Mouse (Mus musculus) WW6 (cell line): Measurements from ENCODE around the gene Slc48a1.

ENCODE experiments used
- DNase-seq: peaks from one replicate; pipeline ENCODE4 v3.0.0-alpha.2; 2013; ENCODE audit warnings: low read depth, low spot score

Gene Slc48a1

GRCm38 (mm10) chr15:97781961-97782748 lies 3.8 kb downstream of the Slc48a1 start:
- no peak for DNase-seq

GRCm38 (mm10) chr15:97782749-97783105 lies 4.4 kb downstream of the Slc48a1 start:
- no peak for DNase-seq

GRCm38 (mm10) chr15:97784092-97784559 lies 5.8 kb downstream of the Slc48a1 start:
- DNase-seq = peak; percentile 67

GRCm38 (mm10) chr15:97784561-97785161 lies 6.3 kb downstream of the Slc48a1 start:
- no peak for DNase-seq

GRCm38 (mm10) chr15:97785731-97786411 lies 7.6 kb downstream of the Slc48a1 start:
- DNase-seq = no peak

GRCm38 (mm10) chr15:97786412-97787112 lies 8.2 kb downstream of the Slc48a1 start:
- DNase-seq = no peak

- DNase-seq = no peak
Observed at GRCm38 (mm10) chr15:97787148-97787798, 9.0 kb downstream of the Slc48a1 start.

- DNase-seq = no peak
Observed at GRCm38 (mm10) chr15:97787799-97788667, 9.7 kb downstream of the Slc48a1 start.

- no peak for DNase-seq
Observed at GRCm38 (mm10) chr15:97788821-97789220, 10.5 kb downstream of the Slc48a1 start.

- no peak for DNase-seq
Observed at GRCm38 (mm10) chr15:97789761-97790505, 11.6 kb downstream of the Slc48a1 start.

- no peak for DNase-seq
Observed at GRCm38 (mm10) chr15:97791126-97791700, 12.9 kb downstream of the Slc48a1 start.

- no peak for DNase-seq
Observed at GRCm38 (mm10) chr15:97793386-97794153, 15.2 kb downstream of the Slc48a1 start.

- DNase-seq = no peak
Observed at GRCm38 (mm10) chr15:97794268-97794667, 15.9 kb downstream of the Slc48a1 start.

GRCm38 (mm10) chr15:97795559-97796235 lies 17.4 kb downstream of the Slc48a1 start:
- no peak for DNase-seq

GRCm38 (mm10) chr15:97796674-97797310 lies 18.5 kb downstream of the Slc48a1 start:
- no peak for DNase-seq

GRCm38 (mm10) chr15:97798134-97798533 lies 19.8 kb downstream of the Slc48a1 start:
- DNase-seq = no peak

- DNase-seq = no peak
Observed at GRCm38 (mm10) chr15:97799446-97799845, 21.1 kb downstream of the Slc48a1 start.

- no peak for DNase-seq
Observed at GRCm38 (mm10) chr15:97800853-97801252, 22.5 kb downstream of the Slc48a1 start.
